Mouse (Mus musculus) thymus, postnatal 25 days (tissue): Measurements from ENCODE around the gene Gm2016.
"Not testable (repeated sequence)": the region's sequence is repeated elsewhere in the genome, so short reads cannot be mapped to it uniquely, and the experiment has no call there.

Source experiments
- DNase-seq: peaks from one replicate; pipeline ENCODE4 v3.0.0; 2022

Gene Gm2016

DNA sequence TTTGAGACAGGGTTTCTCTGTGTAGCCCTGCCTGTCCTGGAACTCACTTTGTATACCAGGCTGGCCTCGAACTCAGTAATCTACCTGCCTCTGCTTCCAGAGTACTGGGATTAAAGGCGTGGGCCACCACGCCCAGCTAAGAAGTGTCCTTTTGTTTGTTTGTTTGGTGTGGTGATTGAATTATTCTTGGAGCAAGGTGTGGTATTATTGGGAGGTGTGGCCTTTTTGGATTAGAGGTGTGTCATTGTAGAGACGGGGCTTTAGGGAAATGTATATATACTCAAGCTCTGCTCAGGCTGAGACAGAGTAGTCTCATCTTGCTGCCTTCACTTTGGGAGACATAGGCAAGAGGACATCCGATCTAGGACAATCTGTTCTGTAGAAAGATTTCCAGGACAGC lies at the start of gene Gm2016:
Gene Gm2016 (plus strand): TSS at position 301 of the 400 bp plus-strand sequence.
- not testable (repeated sequence) for DNase-seq

DNA sequence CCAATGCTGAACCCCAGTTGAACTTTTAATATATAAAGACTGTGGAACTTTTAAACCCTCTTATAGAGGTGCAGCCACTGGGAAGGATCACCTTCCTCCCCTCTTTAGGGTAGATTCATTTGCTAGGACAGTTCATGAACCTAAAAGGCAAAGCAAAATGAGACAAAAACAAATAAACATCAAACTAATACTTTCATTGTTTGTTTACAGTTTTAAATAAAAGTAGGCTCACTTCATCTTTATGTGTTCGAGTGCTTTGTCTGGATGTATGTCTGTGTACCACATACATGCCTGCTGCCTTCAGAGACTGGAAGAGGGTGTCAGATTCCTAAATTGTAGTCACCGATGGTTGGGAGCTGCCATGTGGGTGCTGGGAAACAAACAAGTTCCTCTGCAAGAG lies 31.6 kb upstream of the Gm2016 start, which contains the start of gene Gm2001:
Gene Gm2001 (minus strand): TSS at position 101 of the 400 bp plus-strand sequence.
- DNase-seq: not testable (repeated sequence)

DNA sequence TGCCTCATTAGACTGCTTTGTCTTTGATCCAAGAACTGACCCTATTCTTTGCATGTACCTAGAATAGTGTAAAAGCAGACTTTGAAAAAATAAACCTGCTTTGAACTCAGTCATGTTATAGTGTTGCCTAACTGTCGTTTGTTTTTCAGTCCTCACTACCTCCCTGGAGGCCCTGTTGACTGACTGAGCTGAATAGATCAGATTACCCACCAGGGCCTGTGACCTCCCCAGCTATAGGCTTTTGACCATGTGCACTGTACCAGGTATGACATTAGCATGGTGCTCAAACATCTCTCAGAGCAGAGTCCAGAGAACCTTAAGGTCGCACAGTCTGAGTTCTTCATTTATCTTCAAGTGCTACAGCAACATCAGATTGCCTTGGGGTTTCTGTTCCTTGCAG lies 23.2 kb upstream of the Gm2016 start:
- not testable (repeated sequence) for DNase-seq

DNA sequence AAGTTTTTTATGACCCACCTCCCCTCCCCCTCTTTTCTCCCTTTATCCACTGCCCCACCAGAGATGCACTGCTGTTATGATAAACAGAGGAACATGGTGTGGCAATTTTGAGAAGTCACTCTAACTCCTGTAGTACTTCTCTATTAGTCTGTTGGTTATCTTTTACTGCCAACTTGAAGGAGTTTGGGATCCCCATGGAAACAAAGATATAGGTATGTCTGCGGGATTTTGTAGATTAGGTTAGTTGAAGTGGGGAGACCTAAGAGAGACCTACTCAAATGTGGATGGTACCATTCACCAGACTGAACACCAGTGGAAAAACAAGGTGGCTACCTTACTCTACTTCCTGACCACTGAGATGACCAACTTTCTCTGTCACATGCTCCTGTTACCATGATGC lies 17.8 kb upstream of the Gm2016 start:
- not testable (repeated sequence) for DNase-seq

DNA sequence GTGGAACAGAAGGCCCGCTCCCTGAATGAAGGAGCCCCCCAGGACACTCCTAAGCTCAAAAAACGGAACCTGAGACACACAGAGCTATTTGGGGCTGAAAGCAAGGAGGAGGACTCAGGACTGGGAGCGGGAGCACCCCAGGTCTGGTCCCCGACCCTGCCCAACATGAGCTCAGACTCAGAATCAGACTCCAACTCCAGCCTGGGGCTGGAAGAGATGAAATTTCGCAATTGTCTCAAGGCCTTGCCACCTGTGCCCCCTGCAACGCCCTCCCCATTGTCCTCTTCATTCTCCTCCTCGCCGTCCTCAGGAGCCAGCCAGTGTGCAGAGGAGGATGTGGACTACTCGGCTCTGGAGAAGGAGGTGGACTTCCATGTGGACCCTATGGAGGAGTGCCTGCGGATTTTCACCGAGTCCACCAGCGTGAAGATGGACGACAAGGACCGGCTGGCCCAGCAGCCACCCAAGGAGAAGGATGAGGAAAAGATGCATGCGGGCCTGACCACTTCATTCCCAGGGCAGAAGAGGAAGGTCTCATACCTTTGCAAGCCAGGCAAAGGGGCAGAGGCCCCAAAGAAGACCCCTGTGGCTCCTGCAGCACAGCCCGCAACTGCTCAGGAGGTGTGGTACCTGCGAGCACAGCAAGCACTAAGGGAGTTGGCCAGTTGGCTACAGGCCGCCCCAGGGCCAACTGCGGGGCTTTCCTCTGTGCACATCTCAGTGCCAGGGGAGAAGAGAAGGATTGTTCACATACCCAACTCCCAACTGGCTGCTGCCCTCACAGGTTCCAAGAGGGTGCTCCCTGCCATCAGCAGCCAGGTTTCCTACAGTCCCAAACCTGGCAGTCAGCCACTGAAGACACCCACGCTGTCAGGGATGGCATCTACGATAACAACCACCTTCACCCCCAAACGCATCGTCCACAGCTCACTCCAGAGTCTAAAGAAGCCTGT lies 11.9 kb upstream of the Gm2016 start:
- DNase-seq: not testable (repeated sequence)

DNA sequence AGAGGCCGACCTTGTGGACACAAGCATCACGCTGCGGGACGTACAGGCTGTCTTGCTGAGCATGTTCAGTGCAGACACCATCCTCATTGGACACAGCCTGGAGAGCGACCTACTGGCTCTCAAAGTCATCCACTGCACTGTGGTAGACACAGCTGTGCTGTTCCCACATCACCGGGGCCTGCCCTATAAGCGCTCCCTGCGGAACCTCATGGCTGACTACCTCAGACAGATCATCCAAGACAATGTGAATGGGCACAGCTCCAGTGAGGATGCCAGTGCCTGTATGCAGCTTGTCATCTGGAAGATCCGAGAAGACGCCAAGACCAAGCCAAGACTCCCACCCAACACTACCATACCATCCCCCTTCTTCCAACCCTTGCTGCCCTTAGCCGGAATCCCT lies 10.2 kb upstream of the Gm2016 start:
- not testable (repeated sequence) for DNase-seq

DNA sequence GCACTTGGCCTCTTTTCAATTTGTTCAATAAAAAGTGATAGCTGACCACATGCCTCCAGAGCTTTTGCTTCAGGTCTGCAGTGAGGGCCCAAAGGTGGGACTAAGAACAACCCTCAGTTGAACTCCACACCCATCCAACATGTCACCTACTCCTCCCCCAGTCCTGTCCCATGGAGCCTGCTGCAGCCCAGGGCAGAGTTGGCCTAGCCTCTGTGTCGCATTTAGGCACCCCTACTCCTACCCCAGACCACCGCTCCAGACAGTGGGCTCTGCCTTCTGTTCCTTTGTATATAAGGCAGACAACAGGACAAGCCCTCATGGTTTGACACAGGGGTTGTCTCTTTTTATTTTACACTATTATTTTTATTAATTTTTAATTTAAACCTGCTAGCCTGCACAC lies 9.8 kb upstream of the Gm2016 start:
- not testable (repeated sequence) for DNase-seq

DNA sequence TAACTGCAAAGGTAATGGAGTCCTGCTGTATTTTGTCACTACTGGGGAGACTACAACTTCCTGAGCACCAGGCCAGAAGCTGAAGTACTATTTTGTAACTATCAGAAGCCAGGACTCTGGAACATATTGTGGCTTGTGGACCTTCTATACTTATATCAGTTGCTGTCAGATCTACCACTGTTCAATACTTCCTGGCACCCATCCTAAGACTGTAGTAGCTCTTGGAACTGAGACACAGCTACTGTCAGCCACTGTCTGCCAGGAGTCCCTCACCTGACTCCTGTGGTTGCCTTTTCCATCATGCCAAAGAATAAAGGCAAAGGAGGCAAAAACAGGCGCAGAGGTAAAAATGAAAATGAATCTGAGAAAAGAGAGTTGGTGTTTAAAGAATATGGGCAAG lies 21.2 kb downstream of the Gm2016 start, which contains the start of gene Gm2022:
Gene Gm2022 (plus strand): TSS at position 301 of the 400 bp plus-strand sequence.
- not testable (repeated sequence) for DNase-seq

DNA sequence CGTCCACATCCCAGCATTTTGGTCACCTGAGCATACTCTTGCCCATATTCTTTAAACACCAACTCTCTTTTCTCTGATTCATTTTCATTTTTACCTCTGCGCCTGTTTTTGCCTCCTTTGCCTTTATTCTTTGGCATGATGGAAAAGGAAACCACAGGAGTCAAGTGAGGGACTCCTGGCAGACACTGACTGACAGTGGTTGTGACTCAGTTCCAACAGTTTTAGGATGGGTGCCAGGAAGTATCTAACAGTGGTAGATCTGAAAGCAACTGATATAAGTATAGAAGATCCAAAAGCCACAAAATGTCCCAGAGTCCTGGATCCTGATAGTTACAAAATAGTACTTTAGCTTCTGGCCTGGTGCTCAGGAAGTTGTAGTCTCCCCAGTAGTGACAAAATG lies 45.8 kb downstream of the Gm2016 start, which contains the start of gene Gm2035:
Gene Gm2035 (minus strand): TSS at position 137 of the 400 bp plus-strand sequence.
- not testable (repeated sequence) for DNase-seq
